Mouse (Mus musculus) forebrain, embryonic 14.5 days (tissue): ENCODE results near the gene Ryr2. TPM values are rescaled to one million over a fixed set of nuclear protein-coding genes. Genes with fewer than 3 reads are reported as not detected.

Source experiments
- ATAC-seq: fragments of 200-750 bp; cut with Nextera tagmentation; 2 replicates; pipeline ENCODE4 v1.8.0; 2017; ENCODE audit warnings: mild to moderate bottlenecking, moderate library complexity
- DNase-seq: peaks from one replicate; pipeline ENCODE4 v3.0.0-alpha.2; 2015; ENCODE audit warnings: low spot score
- H3K27ac ChIP-seq: fragments of 300-500 bp; sonication (generic); 2 replicates; pipeline ENCODE4 v1.5.1; 2014; ENCODE audit warnings: low read depth, mild to moderate bottlenecking, control low read depth, low read length, moderate library complexity
- H3K27me3 ChIP-seq: fragments of 300-500 bp; sonication (generic); replicated peaks from 2 replicates; pipeline ENCODE4 v1.6.1; 2014; ENCODE audit warnings: low read length, control low read depth, mixed read lengths; ENCODE audit not compliant: control insufficient read depth, insufficient read depth
- H3K36me3 ChIP-seq: fragments of 300-500 bp; sonication (generic); 2 replicates; pipeline ENCODE4 v1.6.1; 2014; ENCODE audit warnings: low read length, control low read depth; ENCODE audit not compliant: control insufficient read depth, insufficient read depth
- H3K4me1 ChIP-seq: fragments of 300-500 bp; sonication (generic); 2 replicates; pipeline ENCODE4 v1.6.1; 2014; ENCODE audit warnings: antibody characterized with exemption, low read length, control low read depth; ENCODE audit not compliant: control insufficient read depth, insufficient read depth
- H3K4me2 ChIP-seq: fragments of 300-500 bp; sonication (generic); 2 replicates; pipeline ENCODE4 v1.6.1; 2014; ENCODE audit warnings: mild to moderate bottlenecking, control low read depth, low read length
- H3K4me3 ChIP-seq: fragments of 300-500 bp; sonication (generic); 2 replicates; pipeline ENCODE4 v1.5.1; 2014; ENCODE audit warnings: low read depth, low read length, control low read depth
- H3K9ac ChIP-seq: fragments of 300-500 bp; sonication (generic); 2 replicates; pipeline ENCODE4 v1.6.1; 2014; ENCODE audit warnings: mild to moderate bottlenecking, low read length, control low read depth, moderate library complexity
- H3K9me3 ChIP-seq: fragments of 300-500 bp; sonication (generic); replicated peaks from 2 replicates; pipeline ENCODE4 v1.6.1; 2016; ENCODE audit warnings: low read length, control low read depth, mixed read lengths; ENCODE audit not compliant: control insufficient read depth
- WGBS: fragments of 180-500 bp; shearing (Covaris S2); extraction: QIAGEN DNeasy Blood & Tissue Kit; methylation state at CpG from one replicate; pipeline ENCODE4 v1.1.7; 2014; 5-methylcytosine and 5-hydroxymethylcytosine counted together
- polyA plus RNA-seq: library from polyadenylated mRNA; unstranded; fragments of >200 nt; fragmentation: Nextera tagmentation; extraction: Ambion mirVana; gene quantifications from 2 replicates; pipeline ENCODE4 v1.2.1, GENCODE M21; 2014

Ryr2 gene
- polyA plus RNA-seq, 1 experiment from 2014 or later, result 0.76 TPM

DNA sequence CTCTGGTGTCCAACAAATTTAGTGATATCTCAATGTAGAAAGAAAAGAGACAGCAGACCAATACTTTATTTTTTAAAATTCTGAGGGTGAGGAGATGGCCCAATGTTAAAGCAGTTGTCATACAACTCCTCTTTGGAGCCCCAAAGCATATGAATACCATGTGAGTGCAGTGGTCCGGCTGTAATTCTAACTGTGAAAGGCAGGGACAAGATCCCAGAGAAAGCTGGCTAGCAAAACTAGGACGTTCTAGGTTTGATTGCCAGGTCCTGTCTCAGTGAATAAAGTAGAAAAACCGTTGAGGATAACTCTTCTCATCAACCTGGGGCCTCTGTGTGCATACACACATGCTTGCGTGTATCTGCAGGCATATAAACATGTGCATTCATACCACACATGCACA lies 106.9 kb downstream of the Ryr2 start:
- Histone ChIP-seq H3K9ac (no peak overlapping the region), H3K27ac (no peak overlapping the region), H3K4me1 (no peaks in the 10 kb centered on the region), H3K36me3 (no peaks in the 10 kb centered on the region), H3K9me3 (no peaks in the 10 kb centered on the region), H3K4me3 (no peak overlapping the region), H3K4me2 (no peak overlapping the region), H3K27me3 (no peaks in the 10 kb centered on the region)
- WGBS, result 76% methylated on average over 4 of the region's 4 CpGs
- no peak for ATAC-seq
- DNase-seq, result no peak

DNA sequence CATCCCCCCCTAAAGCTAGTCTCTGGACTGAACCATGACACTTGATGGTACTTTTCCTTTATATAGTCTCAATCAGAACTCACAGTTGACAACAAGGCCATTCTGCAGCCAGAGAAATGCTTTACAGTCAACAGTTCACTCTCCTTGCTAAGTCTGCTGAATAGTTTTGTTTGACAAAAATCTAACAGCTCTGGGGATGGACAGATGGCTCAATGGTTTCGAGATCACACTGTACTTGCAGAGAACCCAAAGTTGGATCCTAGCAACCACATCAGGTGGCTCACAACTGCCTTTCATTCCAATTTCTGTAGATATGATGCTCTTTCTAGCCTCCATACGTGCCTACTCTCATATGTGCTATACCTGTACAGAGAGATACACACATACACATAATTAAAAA lies 109.4 kb downstream of the Ryr2 start:
- Histone ChIP-seq H3K27me3 (no peaks in the 10 kb centered on the region), H3K9ac (no peak overlapping the region), H3K27ac (no peak overlapping the region), H3K4me3 (no peak overlapping the region), H3K4me2 (no peak overlapping the region), H3K4me1 (no peaks in the 10 kb centered on the region), H3K9me3 (no peaks in the 10 kb centered on the region), H3K36me3 (no peaks in the 10 kb centered on the region)
- ATAC-seq (no peak), DNase-seq (no peak)
- 82% methylated on average over 2 of the region's 2 CpGs for WGBS

DNA sequence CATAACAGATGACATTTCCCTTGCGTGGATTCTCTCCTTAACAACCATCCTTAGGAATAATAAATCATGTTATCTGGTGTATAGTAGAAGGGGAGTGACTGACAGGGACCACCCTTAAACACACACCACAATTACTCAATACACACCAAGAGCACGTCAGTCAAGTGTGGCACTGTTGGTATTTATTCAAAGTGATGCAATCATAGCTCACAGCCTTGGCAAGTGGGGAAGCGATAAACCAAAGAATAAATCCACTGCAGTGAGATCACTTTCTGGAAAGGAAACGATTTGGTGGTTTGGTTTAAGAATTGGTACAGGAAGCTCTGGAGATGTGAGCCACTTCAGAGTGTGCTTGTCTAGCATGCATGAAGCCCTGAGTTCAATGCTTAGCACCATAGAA lies 119.2 kb downstream of the Ryr2 start:
- no peaks in the 10 kb centered on the region for H3K27me3 ChIP-seq
- WGBS, result 81% methylated on average over 4 of the region's 4 CpGs
- H3K4me3 ChIP-seq, result no peak overlapping the region
- no peak overlapping the region for H3K9ac ChIP-seq
- no peaks in the 10 kb centered on the region for H3K9me3 ChIP-seq
- no peaks in the 10 kb centered on the region for H3K36me3 ChIP-seq
- DNase-seq, result no peak
- ATAC-seq, result no peak
- no peak overlapping the region for H3K27ac ChIP-seq
- H3K4me2 ChIP-seq, result no peak overlapping the region
- no peaks in the 10 kb centered on the region for H3K4me1 ChIP-seq

DNA sequence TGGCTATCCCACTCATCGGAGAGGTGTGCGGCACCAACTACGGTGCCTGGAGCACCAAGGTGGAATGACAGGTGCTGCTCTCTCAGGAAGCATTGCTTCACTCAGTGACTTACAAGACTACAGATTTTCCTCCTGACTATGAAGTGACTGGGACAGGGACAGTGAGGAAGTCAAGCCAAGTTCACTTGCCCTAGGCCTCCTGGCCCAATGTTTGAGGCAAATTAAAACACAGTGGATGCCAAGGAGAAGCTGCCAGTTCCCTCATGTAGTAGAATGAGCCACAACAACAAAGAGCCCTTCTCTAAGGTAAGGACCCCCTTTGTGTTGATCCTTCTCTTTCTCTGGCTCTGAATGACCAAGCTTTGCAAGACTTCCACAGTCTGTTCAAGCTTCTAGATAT lies 121.7 kb downstream of the Ryr2 start:
- Histone ChIP-seq H3K27ac (no peak overlapping the region), H3K4me2 (no peak overlapping the region), H3K4me1 (no peaks in the 10 kb centered on the region), H3K27me3 (no peaks in the 10 kb centered on the region), H3K9ac (no peak overlapping the region), H3K9me3 (no peaks in the 10 kb centered on the region), H3K4me3 (no peak overlapping the region), H3K36me3 (no peaks in the 10 kb centered on the region)
- no peak for ATAC-seq
- 98% methylated on average over 3 of the region's 3 CpGs for WGBS
- DNase-seq, result no peak

DNA sequence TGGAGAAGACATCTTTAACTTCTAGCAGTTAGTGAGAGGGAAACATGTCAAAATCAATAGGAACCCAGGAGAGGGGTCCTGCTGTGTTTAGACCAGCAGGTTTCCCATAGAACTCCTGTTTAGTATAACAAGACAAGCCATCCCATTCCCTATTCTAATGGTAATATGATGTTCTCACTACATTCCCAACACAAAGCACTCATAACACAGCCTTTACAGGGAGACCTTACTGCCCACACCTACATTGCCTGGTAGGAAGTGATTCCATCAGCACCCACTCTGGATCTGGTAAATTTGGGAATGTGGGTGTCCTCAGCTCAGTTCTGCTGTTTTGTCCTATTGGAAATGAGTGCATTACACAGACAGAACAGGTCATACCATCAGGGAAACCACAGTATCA lies 127.7 kb downstream of the Ryr2 start:
- H3K27me3 ChIP-seq, result no peaks in the 10 kb centered on the region
- no peak for DNase-seq
- H3K9ac ChIP-seq, result no peak overlapping the region
- H3K4me2 ChIP-seq, result no peak overlapping the region
- no peak for ATAC-seq
- H3K4me3 ChIP-seq, result no peak overlapping the region
- H3K27ac ChIP-seq, result no peak overlapping the region
- H3K4me1 ChIP-seq, result no peaks in the 10 kb centered on the region
- no peaks in the 10 kb centered on the region for H3K36me3 ChIP-seq
- H3K9me3 ChIP-seq, result no peaks in the 10 kb centered on the region

DNA sequence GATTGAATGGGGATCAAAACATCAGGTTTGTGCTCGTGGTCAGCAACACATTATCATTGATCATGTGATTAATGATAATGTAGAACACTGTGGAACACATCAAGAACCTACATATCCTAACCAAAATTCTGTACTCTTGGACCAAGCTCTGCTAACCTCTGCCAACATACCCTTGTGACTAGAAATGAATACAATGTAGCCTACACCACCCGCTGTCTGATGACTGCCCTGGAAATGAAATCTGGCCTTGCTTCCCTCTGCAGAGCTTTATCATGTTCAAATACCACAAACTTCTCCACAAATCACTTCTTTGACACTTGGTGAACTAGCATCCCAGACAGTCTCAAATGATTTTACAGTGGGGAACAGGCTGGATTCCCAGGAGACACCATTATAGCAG lies 128.4 kb downstream of the Ryr2 start:
- H3K9me3 ChIP-seq, result no peaks in the 10 kb centered on the region
- no peak overlapping the region for H3K27ac ChIP-seq
- no peaks in the 10 kb centered on the region for H3K4me1 ChIP-seq
- no peak overlapping the region for H3K4me2 ChIP-seq
- H3K27me3 ChIP-seq, result no peaks in the 10 kb centered on the region
- H3K9ac ChIP-seq, result no peak overlapping the region
- H3K36me3 ChIP-seq, result no peaks in the 10 kb centered on the region
- no peak for DNase-seq
- 90% methylated on average over 2 of the region's 2 CpGs for WGBS
- no peak for ATAC-seq
- H3K4me3 ChIP-seq, result no peak overlapping the region

DNA sequence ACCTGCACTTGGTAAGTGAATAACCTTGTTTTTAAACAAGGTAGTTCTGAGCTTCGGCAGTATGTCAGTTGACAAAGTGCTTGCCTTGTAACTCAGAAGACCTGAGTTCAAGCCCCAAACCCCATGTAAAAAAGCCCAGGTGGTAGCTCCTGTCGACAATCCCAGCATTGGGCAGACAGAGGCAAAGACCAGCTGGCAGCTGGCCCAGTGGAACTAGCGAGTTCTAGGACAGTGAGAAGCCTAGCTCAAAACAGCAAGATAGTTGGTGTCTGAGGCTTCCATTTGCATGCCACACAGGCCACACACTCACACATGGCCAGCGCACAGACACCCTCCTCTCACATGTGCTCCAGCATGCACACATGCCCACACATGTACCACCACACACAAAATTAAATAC lies 129.1 kb downstream of the Ryr2 start:
- H3K27me3 ChIP-seq, result no peaks in the 10 kb centered on the region
- H3K36me3 ChIP-seq, result no peaks in the 10 kb centered on the region
- ATAC-seq (no peak), DNase-seq (no peak)
- H3K9me3 ChIP-seq, result no peaks in the 10 kb centered on the region
- no peak overlapping the region for H3K9ac ChIP-seq
- no peaks in the 10 kb centered on the region for H3K4me1 ChIP-seq
- no peak overlapping the region for H3K27ac ChIP-seq
- WGBS, result 84% methylated on average over 4 of the region's 4 CpGs
- H3K4me2 ChIP-seq, result no peak overlapping the region
- H3K4me3 ChIP-seq, result no peak overlapping the region

DNA sequence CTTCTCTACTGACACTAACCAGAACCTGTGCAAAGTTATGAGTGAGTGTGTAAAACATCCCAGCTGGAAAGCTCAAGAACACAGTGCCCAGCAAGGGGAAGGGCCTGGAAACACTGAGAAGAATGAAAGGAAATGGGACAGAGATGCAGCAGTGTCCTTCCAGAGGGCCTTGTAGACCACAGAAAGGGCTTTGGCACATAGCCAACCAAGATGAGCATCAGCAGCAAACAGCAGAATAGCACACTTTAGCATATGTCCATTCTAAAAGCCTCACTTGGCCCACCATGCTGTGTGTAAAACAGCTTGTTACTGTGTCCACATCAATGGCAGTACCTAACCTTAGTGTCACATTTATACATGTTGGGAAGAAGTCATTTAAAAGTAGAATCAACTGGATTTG lies 142.4 kb downstream of the Ryr2 start:
- ATAC-seq (no peak), DNase-seq (peak; percentile 8)
- no peak overlapping the region for H3K4me2 ChIP-seq
- H3K4me1 ChIP-seq, result no peaks in the 10 kb centered on the region
- no peaks in the 10 kb centered on the region for H3K9me3 ChIP-seq
- no peak overlapping the region for H3K27ac ChIP-seq
- no peaks in the 10 kb centered on the region for H3K27me3 ChIP-seq
- H3K9ac ChIP-seq, result no peak overlapping the region
- H3K4me3 ChIP-seq, result no peak overlapping the region
- no peaks in the 10 kb centered on the region for H3K36me3 ChIP-seq

DNA sequence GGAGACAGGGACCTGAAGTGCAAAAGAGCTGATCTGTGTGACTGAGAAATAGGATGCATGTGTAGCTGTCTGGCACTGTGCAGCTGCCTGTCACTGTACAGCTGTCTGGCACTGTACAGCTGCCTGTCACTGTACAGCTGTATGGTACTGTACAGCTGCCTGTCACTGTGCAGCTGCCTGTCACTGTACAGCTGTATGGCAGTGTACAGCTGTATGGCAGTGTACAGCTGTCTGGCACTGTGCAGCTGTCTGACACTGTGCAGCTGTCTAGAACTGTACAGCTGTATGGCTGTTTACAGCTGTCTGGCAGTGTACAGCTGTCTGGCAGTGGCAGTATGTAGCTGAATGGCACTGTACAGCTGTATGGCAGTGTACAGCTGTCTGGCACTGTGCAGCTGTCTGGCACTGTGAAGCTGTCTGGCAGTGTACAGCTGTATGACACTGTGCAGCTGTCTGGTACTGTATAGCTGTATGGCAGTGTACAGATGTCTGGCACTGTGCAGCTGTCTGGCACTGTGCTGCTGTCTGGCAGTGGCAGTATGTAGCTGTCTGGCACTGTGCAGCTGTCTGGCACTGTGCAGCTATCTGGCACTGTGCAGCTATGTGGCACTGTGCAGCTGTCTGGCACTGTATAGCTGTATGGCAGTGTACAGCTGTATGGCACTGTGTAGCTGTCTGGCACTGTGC lies 147.1 kb downstream of the Ryr2 start:
- ATAC-seq (no peak), DNase-seq (no peak)
- Histone ChIP-seq H3K9me3 (no peaks in the 10 kb centered on the region), H3K27ac (no peak overlapping the region), H3K36me3 (no peaks in the 10 kb centered on the region), H3K27me3 (no peaks in the 10 kb centered on the region), H3K9ac (no peak overlapping the region), H3K4me2 (no peak overlapping the region), H3K4me1 (no peaks in the 10 kb centered on the region), H3K4me3 (no peak overlapping the region)
